Mouse (Mus musculus): ENCODE results near the gene Vps33a. TPM values are rescaled to one million over a fixed set of nuclear protein-coding genes. Genes with fewer than 3 reads are reported as not detected.

Gene Vps33a
- polyA plus RNA-seq, 1 experiment, result 10.1 TPM

DNA sequence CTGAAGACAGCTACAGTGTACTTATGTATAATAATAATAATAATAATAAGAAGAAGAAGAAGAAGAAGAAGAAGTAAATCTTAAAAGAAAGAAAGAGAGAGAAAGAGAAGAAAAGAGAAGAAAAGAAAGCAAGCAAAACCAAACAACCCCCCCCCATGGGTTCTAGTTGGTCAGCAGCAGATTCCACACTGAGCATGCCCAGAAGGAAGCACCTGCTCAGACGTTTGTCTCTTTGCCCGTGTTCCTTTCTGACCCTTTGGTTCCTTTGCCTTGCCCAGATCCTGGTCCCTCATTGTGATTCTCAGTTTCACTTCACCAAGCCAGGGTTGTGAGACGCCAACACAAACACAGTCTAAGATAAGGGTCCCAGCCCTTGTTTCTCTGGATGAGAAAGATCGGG, 70.9 kb downstream of the Vps33a start:
- TF ChIP-seq GATA1 (IDR thresholded peaks at IDR 0.05; ENCODE audit: low read length), result no peak

DNA sequence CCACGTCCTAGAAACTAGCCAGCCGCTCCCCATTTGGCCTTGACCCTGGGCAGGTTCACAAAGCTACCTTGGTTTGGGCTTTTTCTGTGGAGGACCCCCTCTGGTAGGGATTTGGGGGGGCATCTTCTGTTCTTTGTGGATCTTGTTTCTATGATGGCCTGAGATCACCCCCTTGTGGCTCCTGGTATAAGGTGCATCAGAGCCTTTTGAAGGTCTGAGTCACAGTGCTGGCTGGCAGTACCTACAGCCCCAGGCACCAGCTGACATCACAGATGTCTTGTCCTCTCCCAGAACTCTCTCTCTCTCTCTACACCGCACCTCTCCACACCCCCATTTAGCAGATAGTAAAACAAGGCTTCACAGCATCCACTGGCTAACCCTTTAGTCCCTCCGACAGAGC, 73.1 kb downstream of the Vps33a start:
- no peak for TF ChIP-seq GATA1 (IDR thresholded peaks at IDR 0.05; ENCODE audit: low read length)

GRCm38 (mm10) chr5:123489935-123490334, 82.9 kb downstream of the Vps33a start:
- no peak for TF ChIP-seq GATA1 (IDR thresholded peaks at IDR 0.05; ENCODE audit: low read length)

- no peak for TF ChIP-seq GATA1 (IDR thresholded peaks at IDR 0.05; ENCODE audit: low read length)
Measured at GRCm38 (mm10) chr5:123489112-123489785, 83.6 kb downstream of the Vps33a start, which contains the start of the genes Lrrc43 and Il31. Lrrc43 (plus strand) TSS chr5:123489305. Il31 (minus strand) TSS chr5:123489489.

- no peak for TF ChIP-seq GATA1 (IDR thresholded peaks at IDR 0.05; ENCODE audit: low read length)
Measured at GRCm38 (mm10) chr5:123487659-123488395, 85.0 kb downstream of the Vps33a start.

Other genes with a start within 250 kb of the Vps33a start
- gene Bcl7a, start 229.2 kb downstream of the Vps33a start, polyA plus RNA-seq (2012), result 47.9 and 49.2 TPM in 2 replicates
- gene Mlxip, start 178.2 kb downstream of the Vps33a start, polyA plus RNA-seq (2012), result 12.7 and 16.1 TPM in 2 replicates
- not detected in 2 replicates for gene Lrrc43, start 83.7 kb downstream of the Vps33a start, polyA plus RNA-seq (2012)
- gene Il31, start 83.5 kb downstream of the Vps33a start, polyA plus RNA-seq (2012), result not detected in 2 replicates
- not detected in 2 replicates for gene B3gnt4, start 62.6 kb downstream of the Vps33a start, polyA plus RNA-seq (2012)
- gene Diablo, start 48.9 kb downstream of the Vps33a start, polyA plus RNA-seq (2012), result 5.1 and 6.6 TPM in 2 replicates
- 0.10 and 0.29 TPM in 2 replicates for gene Gm49027, start 47.5 kb downstream of the Vps33a start, polyA plus RNA-seq (2012)
- 17.4 and 20.2 TPM in 2 replicates for gene Clip1, start 111.6 kb upstream of the Vps33a start, polyA plus RNA-seq (2012)
- 98.2 and 122 TPM in 2 replicates for gene Zcchc8, start 148.1 kb upstream of the Vps33a start, polyA plus RNA-seq (2012)
- 4.1 and 14.3 TPM in 2 replicates for gene Rsrc2, start 176.4 kb upstream of the Vps33a start, polyA plus RNA-seq (2012)
- gene Kntc1, start 176.7 kb upstream of the Vps33a start, polyA plus RNA-seq (2012), result 3.4 and 3.5 TPM in 2 replicates